Mouse (Mus musculus): ENCODE data around the gene Nlk. TPM values are rescaled to one million over a fixed set of nuclear protein-coding genes. Genes with fewer than 3 reads are reported as not detected.

Gene Nlk
- total and polyA plus RNA-seq, 3 experiments = 14.8 to 22.4 (median 20.4) TPM

DNA sequence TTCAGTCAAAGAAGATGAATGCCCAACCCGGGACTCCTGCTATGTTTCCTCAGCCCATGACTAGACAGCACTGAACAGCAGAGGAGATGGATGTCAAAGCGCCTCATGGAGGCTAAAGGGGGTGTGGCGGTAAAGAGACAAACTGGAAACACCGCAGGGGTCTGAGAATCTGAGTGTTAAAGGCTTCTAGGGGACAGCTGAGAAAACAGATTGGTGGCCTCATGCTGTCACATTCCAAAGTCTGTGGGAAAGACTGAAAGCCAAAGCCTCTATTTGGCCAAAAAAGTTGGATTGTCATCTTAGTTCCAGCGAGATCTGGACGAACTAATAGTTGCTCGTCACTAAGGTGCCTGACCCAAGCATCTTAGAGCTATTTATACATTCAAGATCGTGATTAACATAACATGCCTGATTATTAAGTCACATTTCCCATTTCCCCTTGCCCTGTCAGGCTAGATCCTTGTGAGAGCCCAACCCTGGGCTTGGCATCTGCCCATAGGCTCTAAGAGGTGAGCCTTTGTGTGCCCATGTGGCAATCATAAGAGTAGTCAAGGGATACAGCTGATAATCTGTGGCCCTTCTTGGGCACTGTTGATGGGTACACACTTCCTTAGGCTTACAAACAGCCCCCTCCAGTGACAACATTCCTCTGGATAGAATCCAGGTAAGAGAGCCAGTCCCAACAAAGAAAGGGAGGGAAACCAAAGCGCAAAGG lies 173.8 kb downstream of the Nlk start:
- H3K4me2 ChIP-seq (ENCODE audit: insufficient read depth, low read depth, poor library complexity, severe bottlenecking) = no peak overlapping the region
- TF ChIP-seq IRF4 (IDR thresholded peaks at IDR 0.05; ENCODE audit: low read depth, low read length) (no peak), UBTF (IDR thresholded peaks at IDR 0.05; ENCODE audit: low read depth, low read length) (no peak), GABPA (IDR thresholded peaks at IDR 0.05; ENCODE audit: insufficient replicate concordance, low read depth, low read length) (no peak)
- H3K4me3 ChIP-seq (replicated peaks in 1 of 3; ENCODE audit: low read depth in 2 of 3, low read length in 2 of 3, poor library complexity in 1 of 3) = no peak overlapping the region
- no peak overlapping the region for H3K27ac ChIP-seq (ENCODE audit: insufficient read depth, low read depth)
- no peak for DNase-seq (ENCODE audit: extremely low read depth)
- peaks cover 0 to 7% of the 10 kb centered on the region in 2 experiments; a peak in 2 of 4 replicates for H3K4me1 ChIP-seq (ENCODE audit: control insufficient read depth in 1 of 2, insufficient read depth in 2 of 2)
- H3K79me2 ChIP-seq (replicated peaks; ENCODE audit: control insufficient read depth, extremely low read depth, insufficient read depth, poor library complexity, severe bottlenecking) = no peaks in the 10 kb centered on the region
- H3K36me3 ChIP-seq (replicated peaks in 1 of 2; ENCODE audit: control insufficient read depth in 1 of 2, insufficient read depth in 1 of 2, low read length in 1 of 2) = peaks cover 91 to 100% of the 10 kb centered on the region in 2 experiments
- no peaks in the 10 kb centered on the region for H3K27me3 ChIP-seq (replicated peaks)
- H3K9ac ChIP-seq (ENCODE audit: insufficient read depth, low read depth) = no peak overlapping the region
- in situ Hi-C loops (cut with MboI; ENCODE audit: low pct_ligation_motif_present, low pct_unique_long_range_greater_than_20kb, low sequenced_read_pairs) (no loop called here), dilution Hi-C loops (cut with MboI; ENCODE audit: extremely low pct_ligation_motif_present, extremely low pct_unique_long_range_greater_than_20kb, low sequenced_read_pairs) (no loop called here)
- no peaks in the 10 kb centered on the region for H3K9me3 ChIP-seq (replicated peaks; ENCODE audit: low read length)

DNA sequence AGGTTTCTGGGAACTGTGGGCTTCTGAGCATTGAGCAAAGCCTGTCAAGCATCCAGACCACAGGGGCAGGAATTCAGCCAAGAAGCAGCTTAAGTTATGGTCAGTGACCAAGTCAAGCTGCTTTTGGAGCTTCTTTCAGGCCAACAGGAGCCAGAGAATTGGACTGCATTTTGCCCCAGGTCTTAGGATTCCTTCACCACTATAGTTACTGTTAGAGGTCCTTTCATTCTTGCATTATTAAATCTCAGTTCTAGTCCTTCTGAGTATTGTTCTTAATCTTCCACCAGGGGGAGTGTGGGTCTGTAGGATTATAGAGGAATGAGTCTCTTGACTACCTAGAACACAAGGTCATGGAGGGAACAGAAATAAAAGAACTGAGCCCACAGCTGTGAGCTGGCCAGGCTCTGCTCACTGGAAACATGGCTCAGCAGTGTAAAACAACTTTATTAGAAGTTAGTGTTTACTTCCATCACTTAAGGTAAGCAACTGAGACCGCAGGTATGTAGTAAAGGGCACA lies 174.6 kb downstream of the Nlk start:
- in situ Hi-C loops (cut with MboI; ENCODE audit: low pct_ligation_motif_present, low pct_unique_long_range_greater_than_20kb, low sequenced_read_pairs) = no loop called here
- Histone ChIP-seq H3K4me2 (ENCODE audit: insufficient read depth, low read depth, poor library complexity, severe bottlenecking) (no peak overlapping the region), H3K9ac (ENCODE audit: insufficient read depth, low read depth) (no peak overlapping the region), H3K27ac (ENCODE audit: insufficient read depth, low read depth) (no peak overlapping the region), H3K27me3 (replicated peaks) (no peaks in the 10 kb centered on the region), H3K9me3 (replicated peaks; ENCODE audit: low read length) (no peaks in the 10 kb centered on the region), H3K4me1 (ENCODE audit: control insufficient read depth in 1 of 2, insufficient read depth in 2 of 2) (no peaks in the 10 kb centered on the region), H3K36me3 (replicated peaks in 1 of 2; ENCODE audit: control insufficient read depth in 1 of 2, insufficient read depth in 1 of 2, low read length in 1 of 2) (peaks cover 91 to 100% of the 10 kb centered on the region in 2 experiments), H3K79me2 (replicated peaks; ENCODE audit: control insufficient read depth, extremely low read depth, insufficient read depth, poor library complexity, severe bottlenecking) (no peaks in the 10 kb centered on the region), H3K4me3 (replicated peaks in 1 of 3; ENCODE audit: low read depth in 2 of 3, low read length in 2 of 3, poor library complexity in 1 of 3) (no peak overlapping the region)
- DNase-seq (ENCODE audit: extremely low read depth) = peak; percentile 58
- peak; percentile 56 for TF ChIP-seq RAD21 (IDR thresholded peaks at IDR 0.05; ENCODE audit: low read depth, low read length)
- no peak for TF ChIP-seq NRF1 (IDR thresholded peaks at IDR 0.05; ENCODE audit: low read depth, low read length)
- TF ChIP-seq SMC3 (IDR thresholded peaks at IDR 0.05; ENCODE audit: low read depth, low read length) = peak; percentile 54
- 0 out of 2 replicates have a peak, but pooled peaks have one; percentile 28 for TF ChIP-seq ZMIZ1 (IDR thresholded peaks at IDR 0.05; ENCODE audit: low read depth, low read length)
- no peak; the same call in 1 of the 2 replicates for TF ChIP-seq POLR2A (IDR thresholded peaks at IDR 0.05; ENCODE audit: low read depth, low read length)
- TF ChIP-seq MYC (IDR thresholded peaks at IDR 0.05; ENCODE audit: low read depth, low read length) = 0 out of 2 replicates have a peak, but pooled peaks have one; percentile 24
- TF ChIP-seq CTCF (conservative IDR thresholded peaks at IDR 0.05 in 1 of 2, IDR thresholded peaks at IDR 0.05 in 1 of 2; ENCODE audit: low read depth in 2 of 2, low read length in 2 of 2) = peak; percentile 29 to 68; a peak in 3 of 4 replicates
- dilution Hi-C loops (cut with MboI; ENCODE audit: extremely low pct_ligation_motif_present, extremely low pct_unique_long_range_greater_than_20kb, low sequenced_read_pairs) = no loop called here

DNA sequence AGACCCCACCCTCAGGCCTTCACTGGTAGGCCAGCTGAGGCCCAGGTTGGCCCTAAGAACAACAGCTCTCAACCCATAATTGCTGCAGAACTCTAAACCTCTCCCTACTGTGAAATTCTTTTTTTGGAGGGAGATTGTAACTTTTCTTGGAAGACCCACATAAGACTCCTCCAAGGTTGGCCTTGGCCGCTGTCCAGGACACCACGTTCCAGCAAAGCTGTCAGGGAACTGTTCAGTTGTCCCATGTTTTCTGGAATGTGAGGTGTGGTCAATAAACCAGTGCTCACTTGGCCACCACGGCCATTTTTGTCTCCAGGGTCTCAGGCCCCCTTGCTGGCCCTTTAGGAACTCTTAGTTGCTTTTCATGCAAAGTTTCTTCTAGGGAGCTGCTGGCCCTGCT lies 175.3 kb downstream of the Nlk start:
- H3K4me3 ChIP-seq (replicated peaks in 1 of 3; ENCODE audit: low read depth in 2 of 3, low read length in 2 of 3, poor library complexity in 1 of 3) = no peak overlapping the region
- H3K36me3 ChIP-seq (replicated peaks in 1 of 2; ENCODE audit: control insufficient read depth in 1 of 2, insufficient read depth in 1 of 2, low read length in 1 of 2) = peaks cover 88 to 96% of the 10 kb centered on the region in 2 experiments
- H3K9ac ChIP-seq (ENCODE audit: insufficient read depth, low read depth) = no peak overlapping the region
- H3K4me1 ChIP-seq (ENCODE audit: control insufficient read depth in 1 of 2, insufficient read depth in 2 of 2) = no peaks in the 10 kb centered on the region
- no peak for TF ChIP-seq POLR2A (IDR thresholded peaks at IDR 0.05; ENCODE audit: low read depth, low read length)
- no peak for TF ChIP-seq GABPA (IDR thresholded peaks at IDR 0.05; ENCODE audit: insufficient replicate concordance, low read depth, low read length)
- TF ChIP-seq E2F4 (IDR thresholded peaks at IDR 0.05; ENCODE audit: insufficient replicate concordance, low read depth, low read length) = no peak
- no peak for TF ChIP-seq MAZ (IDR thresholded peaks at IDR 0.05; ENCODE audit: low read depth, low read length)
- no peak for TF ChIP-seq NELFE (IDR thresholded peaks at IDR 0.05; ENCODE audit: low read depth, low read length)
- TF ChIP-seq HCFC1 (IDR thresholded peaks at IDR 0.05; ENCODE audit: low read depth, low read length) = no peak
- no peak for TF ChIP-seq EP300 (IDR thresholded peaks at IDR 0.05; ENCODE audit: low read length)
- TF ChIP-seq MAFK (IDR thresholded peaks at IDR 0.05; ENCODE audit: insufficient replicate concordance, low read length) = no peak
- TF ChIP-seq SMC3 (IDR thresholded peaks at IDR 0.05; ENCODE audit: low read depth, low read length) = no peak
- TF ChIP-seq ZNF384 (IDR thresholded peaks at IDR 0.05; ENCODE audit: low read depth, low read length) = no peak
- TF ChIP-seq TCF12 (IDR thresholded peaks at IDR 0.05; ENCODE audit: low read depth, low read length) = no peak
- TF ChIP-seq UBTF (IDR thresholded peaks at IDR 0.05; ENCODE audit: low read depth, low read length) = no peak
- TF ChIP-seq PAX5 (IDR thresholded peaks at IDR 0.05; ENCODE audit: low read length) = no peak
- no peak for TF ChIP-seq ETS1 (conservative IDR thresholded peaks at IDR 0.05; ENCODE audit: low read depth, low read length)
- no peak for TF ChIP-seq IRF4 (IDR thresholded peaks at IDR 0.05; ENCODE audit: low read depth, low read length)
- TF ChIP-seq ELF1 (IDR thresholded peaks at IDR 0.05; ENCODE audit: low read depth, low read length) = no peak
- no peak for TF ChIP-seq ZKSCAN1 (IDR thresholded peaks at IDR 0.05; ENCODE audit: borderline replicate concordance, low read depth, low read length)
- no peak; the same call in 1 of the 2 replicates for TF ChIP-seq ZMIZ1 (IDR thresholded peaks at IDR 0.05; ENCODE audit: low read depth, low read length)
- no peak for TF ChIP-seq USF2 (conservative IDR thresholded peaks at IDR 0.05; ENCODE audit: low read depth, low read length)
- no peak for TF ChIP-seq RAD21 (IDR thresholded peaks at IDR 0.05; ENCODE audit: low read depth, low read length)
- no peaks in the 10 kb centered on the region for H3K9me3 ChIP-seq (replicated peaks; ENCODE audit: low read length)
- H3K27ac ChIP-seq (ENCODE audit: insufficient read depth, low read depth) = no peak overlapping the region
- no peaks in the 10 kb centered on the region for H3K79me2 ChIP-seq (replicated peaks; ENCODE audit: control insufficient read depth, extremely low read depth, insufficient read depth, poor library complexity, severe bottlenecking)
- no peaks in the 10 kb centered on the region for H3K27me3 ChIP-seq (replicated peaks)
- in situ Hi-C loops (cut with MboI; ENCODE audit: low pct_ligation_motif_present, low pct_unique_long_range_greater_than_20kb, low sequenced_read_pairs) = no loop called here
- DNase-seq (ENCODE audit: extremely low read depth) = no peak
- dilution Hi-C loops (cut with MboI; ENCODE audit: extremely low pct_ligation_motif_present, extremely low pct_unique_long_range_greater_than_20kb, low sequenced_read_pairs) = no loop called here
- no peak overlapping the region for H3K4me2 ChIP-seq (ENCODE audit: insufficient read depth, low read depth, poor library complexity, severe bottlenecking)
